In the genomic region with DNA sequence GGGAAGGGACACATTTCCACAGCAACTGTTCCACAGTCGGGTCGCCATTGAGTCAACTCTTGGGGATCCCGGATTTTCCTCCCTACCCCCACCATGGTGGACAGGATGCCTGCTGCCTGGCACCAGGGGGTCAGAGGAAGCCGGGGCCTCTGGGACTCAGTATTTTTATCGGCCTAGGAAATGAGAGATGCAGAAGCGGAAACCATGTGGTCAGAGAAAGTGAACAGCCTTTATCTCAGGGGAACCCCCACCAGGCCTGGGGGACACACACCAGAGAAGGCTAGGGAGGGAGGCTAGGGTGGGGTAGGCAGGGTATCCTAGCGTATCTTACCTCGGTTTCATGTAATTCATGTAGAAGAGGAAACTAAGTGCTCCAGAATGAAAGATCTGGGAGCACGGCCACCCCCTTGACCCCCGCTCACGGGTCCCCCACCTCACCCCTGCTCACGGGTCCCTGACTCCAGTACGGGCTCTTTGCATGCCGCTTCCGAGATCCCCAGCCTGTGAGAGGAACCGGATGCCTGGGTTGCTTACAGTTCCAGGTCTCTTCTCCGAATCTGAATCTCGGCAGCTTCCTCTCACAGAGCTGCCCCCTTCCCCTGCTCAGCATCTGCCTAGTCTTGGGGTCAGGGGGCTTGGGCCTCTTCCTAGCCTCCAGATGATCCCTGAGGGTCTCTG, we compare ENCODE assay signal across 9 mouse cellular contexts. TPM values are rescaled to one million over a fixed set of nuclear protein-coding genes. Genes with fewer than 3 reads are reported as not detected.
A peak's percentile ranks its signal among the peaks of the same experiment; 100 is the strongest.
DNase-seq lines count a peak whose midpoint lies in the region; ATAC-seq and TF ChIP-seq lines count a peak whose summit lies in the region.
"Had no signal": no experiment of that assay in that cellular context is flagged by ENCODE, and none has a peak within 500 bp of the region (broad histone marks: within the 10 kb centered on the region; RNA-seq: fewer than 3 reads in every experiment).

No protein-coding gene starts in this region.

- ATAC-seq in liver, embryonic 16.5 days (ENCODE audit: low read depth), result peak; percentile 57

- no peaks in the 10 kb centered on the region for H3K9me3 ChIP-seq in liver, embryonic 16.5 days (replicated peaks; ENCODE audit: control insufficient read depth, low read length)
- H3K9me3 ChIP-seq: hindbrain, embryonic 15.5 days had no signal

- no peak for TF ChIP-seq CTCF in thymus, adult 2 months (IDR thresholded peaks at IDR 0.05; ENCODE audit: borderline replicate concordance, control insufficient read depth, extremely low read depth, insufficient read depth, low read length, poor library complexity)

- peaks cover 57% of the 10 kb centered on the region for H3K4me1 ChIP-seq in thymus, adult 2 months (replicated peaks; ENCODE audit: control insufficient read depth, insufficient read depth, low read length)
- H3K4me1 ChIP-seq in liver, embryonic 16.5 days (ENCODE audit: control insufficient read depth, low read depth, low read length), result peaks cover 8% of the 10 kb centered on the region; the same call in 1 of the 2 replicates
- H3K4me1 ChIP-seq: hindbrain, embryonic 15.5 days had no signal

- 14% methylated on average over 18 of the region's 18 CpGs for WGBS in thymus, adult 2 months
- 12% methylated on average over 18 of the region's 18 CpGs for WGBS in liver, embryonic 16.5 days (ENCODE audit: insufficient replicate concordance)

- TF ChIP-seq POLR2A in thymus, adult 2 months (IDR thresholded peaks at IDR 0.05; ENCODE audit: control insufficient read depth, extremely low read depth, insufficient read depth, low read length, poor library complexity), result no peak

- H3K27me3 ChIP-seq in thymus, adult 2 months (ENCODE audit: control insufficient read depth, insufficient read depth, low read length), result no peaks in the 10 kb centered on the region
- H3K27me3 ChIP-seq in liver, embryonic 16.5 days (ENCODE audit: control insufficient read depth, insufficient read depth, low read depth, low read length), result no peaks in the 10 kb centered on the region
- H3K27me3 ChIP-seq: hindbrain, embryonic 15.5 days had no signal

- intact Hi-C loops in heart, postnatal 36 days (cut with DNase I), result no loop called here

- peak; percentile 51 for DNase-seq in thymus, postnatal 0 days (ENCODE audit: low spot score)
- DNase-seq in thymus, adult 2 months, result no peak
- peak; percentile 46 to 49 for DNase-seq in heart, postnatal 36 days
- no peak for DNase-seq in embryo, embryonic 11 days
- DNase-seq in frontal cortex, postnatal 36 days (ENCODE audit: low spot score in 2 of 2), result no peak
- no peak for DNase-seq in right cerebral cortex, adult 18-20 months
- DNase-seq in ovary, postnatal 10 days (ENCODE audit: low spot score), result no peak

- peak overlapping the region; percentile 14 for H3K4me2 ChIP-seq in liver, embryonic 16.5 days (ENCODE audit: low read depth, low read length)
- H3K4me2 ChIP-seq: hindbrain, embryonic 15.5 days had no signal

- H3K4me3 ChIP-seq in thymus, adult 2 months (ENCODE audit: control insufficient read depth, insufficient read depth, low read length), result no peak overlapping the region
- H3K4me3 ChIP-seq in liver, embryonic 16.5 days (ENCODE audit: low read depth, low read length), result peak overlapping the region; percentile 9; the same call in 1 of the 2 replicates
- H3K4me3 ChIP-seq: hindbrain, embryonic 15.5 days had no signal

- no peak overlapping the region for H3K27ac ChIP-seq in thymus, adult 2 months (ENCODE audit: control insufficient read depth, insufficient read depth, low read length)
- peak overlapping the region; percentile 16 for H3K27ac ChIP-seq in liver, embryonic 16.5 days (ENCODE audit: low read length)
- H3K27ac ChIP-seq: hindbrain, embryonic 15.5 days had no signal

- no peaks in the 10 kb centered on the region for H3K36me3 ChIP-seq in thymus, adult 2 months (ENCODE audit: control insufficient read depth, insufficient read depth, low read length)
- 0 out of 2 replicates have a peak, but pooled peaks cover 3% of the 10 kb centered on the region for H3K36me3 ChIP-seq in liver, embryonic 16.5 days (ENCODE audit: control insufficient read depth, insufficient read depth)

- no peak overlapping the region for H3K9ac ChIP-seq in liver, embryonic 16.5 days (ENCODE audit: low read depth, low read length)
- H3K9ac ChIP-seq: hindbrain, embryonic 15.5 days had no signal

RNA-seq across cellular contexts. Expression of gene Gm16181, which starts 2.0 kb away (rescaled TPM):
- polyA plus RNA-seq in thymus, postnatal 0 days (2015; fragmentation: Nextera tagmentation; extraction: Ambion mirVana), result 0.26 and 0.69 TPM in 2 replicates
- 0.29 TPM in 1 of 2 replicates, not detected in the other for polyA plus RNA-seq in thymus, adult 2 months (2012; rRNA removed)
- not detected for total RNA-seq in heart, postnatal 36 days (2021)
- polyA plus RNA-seq in liver, embryonic 16.5 days (2015; fragmentation: Nextera tagmentation; extraction: Ambion mirVana), result not detected in 2 replicates

RNA-seq across cellular contexts. Expression of gene Lta, which starts 13.5 kb away (rescaled TPM):
- polyA plus RNA-seq in thymus, postnatal 0 days (2015; fragmentation: Nextera tagmentation; extraction: Ambion mirVana), result 4.4 and 4.7 TPM in 2 replicates
- 14.4 and 14.5 TPM in 2 replicates for polyA plus RNA-seq in thymus, adult 2 months (2012; rRNA removed)
- total RNA-seq in heart, postnatal 36 days (2021), result under 1 TPM in 1 of 2 experiments, not detected in 1; 0.19 TPM
- not detected in 2 replicates for polyA plus RNA-seq in liver, embryonic 16.5 days (2015; fragmentation: Nextera tagmentation; extraction: Ambion mirVana)

RNA-seq across cellular contexts. Expression of gene Atp6v1g2, which starts 14.8 kb away (rescaled TPM):
- polyA plus RNA-seq in thymus, postnatal 0 days (2015; fragmentation: Nextera tagmentation; extraction: Ambion mirVana), result 1.3 and 1.8 TPM in 2 replicates
- polyA plus RNA-seq in thymus, adult 2 months (2012; rRNA removed), result 7.9 TPM in 2 replicates
- total RNA-seq in heart, postnatal 36 days (2021), result 1 to 10 TPM; 2.0 to 2.6 TPM
- 0.58 and 1.0 TPM in 2 replicates for polyA plus RNA-seq in liver, embryonic 16.5 days (2015; fragmentation: Nextera tagmentation; extraction: Ambion mirVana)

RNA-seq across cellular contexts. Expression of gene Tnf, which starts 16.8 kb away (rescaled TPM):
- polyA plus RNA-seq in thymus, postnatal 0 days (2015; fragmentation: Nextera tagmentation; extraction: Ambion mirVana), result 4.2 and 5.7 TPM in 2 replicates
- polyA plus RNA-seq in thymus, adult 2 months (2012; rRNA removed), result 11.3 and 11.4 TPM in 2 replicates
- under 1 TPM; 0.53 to 0.57 TPM for total RNA-seq in heart, postnatal 36 days (2021)
- polyA plus RNA-seq in liver, embryonic 16.5 days (2015; fragmentation: Nextera tagmentation; extraction: Ambion mirVana), result 0.36 and 0.48 TPM in 2 replicates
- polyA plus RNA-seq: hindbrain, embryonic 15.5 days had no signal

RNA-seq across cellular contexts. Expression of gene Nfkbil1, which starts 16.9 kb away (rescaled TPM):
- 14.0 and 16.8 TPM in 2 replicates for polyA plus RNA-seq in thymus, postnatal 0 days (2015; fragmentation: Nextera tagmentation; extraction: Ambion mirVana)
- polyA plus RNA-seq in thymus, adult 2 months (2012; rRNA removed), result 34.2 and 41.3 TPM in 2 replicates
- 1 to 10 TPM; 8.0 to 8.5 TPM for total RNA-seq in heart, postnatal 36 days (2021)
- polyA plus RNA-seq in liver, embryonic 16.5 days (2015; fragmentation: Nextera tagmentation; extraction: Ambion mirVana), result 2.8 and 2.9 TPM in 2 replicates

Comparison
In these comparisons a context has a peak if more than half of its experiments do, and no peak if none do; other contexts are left out.
1. DNase-seq: peak in thymus, postnatal 0 days (single experiment) and heart, postnatal 36 days (2 of 2); none in thymus, adult 2 months (single experiment), embryo, embryonic 11 days (single experiment), frontal cortex, postnatal 36 days (0 of 2), right cerebral cortex, adult 18-20 months (single experiment) and ovary, postnatal 10 days (single experiment).